Mouse (Mus musculus) layer of hippocampus, postnatal 10 days (tissue): ENCODE data around the gene Psma6. TPM values are rescaled to one million over a fixed set of nuclear protein-coding genes. Genes with fewer than 3 reads are reported as not detected.
A peak's percentile ranks its signal among the peaks of the same experiment; 100 is the strongest.

Experiments used
- DNase-seq, 2 experiments: peaks; one replicate each; pipeline ENCODE4 v3.0.0; 2021; ENCODE audit warnings: low spot score in 2 of 2
- total RNA-seq, 2 experiments: library from RNA; stranded (reverse); gene quantifications; 2 replicates each; pipeline ENCODE4 v1.2.3; 2021

Gene Psma6
- total RNA-seq, 2 experiments from 2014 or later, result 167 to 168 TPM

- DNase-seq, result no peak
Observed at GRCm38 (mm10) chr12:55463087-55463486, 79.1 kb downstream of the Psma6 start.

- peak; percentile 65 for DNase-seq
Observed at GRCm38 (mm10) chr12:55463992-55464845, 80.2 kb downstream of the Psma6 start.

- peak in 1 of 2 experiments; percentile 41 for DNase-seq
Observed at GRCm38 (mm10) chr12:55464846-55465361, 80.9 kb downstream of the Psma6 start.

GRCm38 (mm10) chr12:55465401-55465983, 81.5 kb downstream of the Psma6 start:
- no peak for DNase-seq

- DNase-seq, result no peak
Observed at GRCm38 (mm10) chr12:55466088-55466701, 82.2 kb downstream of the Psma6 start.

GRCm38 (mm10) chr12:55466816-55467215, 82.8 kb downstream of the Psma6 start:
- DNase-seq, result no peak

GRCm38 (mm10) chr12:55467331-55468180, 83.5 kb downstream of the Psma6 start:
- DNase-seq, result no peak

Other genes starting within 250 kb of the Psma6 start
- 10 to 100 TPM; 73.1 to 95.4 TPM for gene Srp54b, start 229.1 kb upstream of the Psma6 start, total RNA-seq
- 10 to 100 TPM in 1 of 2 experiments, not detected in 1; 11.8 TPM for gene 1700047I17Rik2, start 184.6 kb upstream of the Psma6 start, total RNA-seq
- 10 to 100 TPM; 35.2 to 41.0 TPM for gene Srp54c, start 154.1 kb upstream of the Psma6 start, total RNA-seq
- 1 to 10 TPM; 7.6 to 8.8 TPM for gene 1110008L16Rik, start 84.6 kb upstream of the Psma6 start, total RNA-seq
- gene Ppp2r3c, start 81.2 kb upstream of the Psma6 start, total RNA-seq, result 10 to 100 TPM; 13.0 to 13.9 TPM
- 10 to 100 TPM; 34.0 to 43.0 TPM for gene Nfkbia, start 108.4 kb downstream of the Psma6 start, total RNA-seq
- under 1 TPM in 1 of 2 experiments, not detected in 1; 0.33 TPM for gene Aldoart2, start 181.0 kb downstream of the Psma6 start, total RNA-seq
- gene Insm2, start 215.2 kb downstream of the Psma6 start, total RNA-seq, result under 1 TPM; 0.30 to 0.31 TPM